Mouse (Mus musculus) liver, embryonic 13.5 days (tissue): ENCODE data around the gene Abcc6. TPM values are rescaled to one million over a fixed set of nuclear protein-coding genes. Genes with fewer than 3 reads are reported as not detected.
A peak's percentile ranks its signal among the peaks of the same experiment; 100 is the strongest.

Experiments used
- ATAC-seq: fragments of 200-750 bp; cut with Nextera tagmentation; 2 replicates; pipeline ENCODE4 v1.8.0; 2017; ENCODE audit warnings: low read depth, mild to moderate bottlenecking, moderate number of reproducible peaks, moderate library complexity
- DNase-seq: peaks from one replicate; pipeline ENCODE4 v3.0.0; 2022
- H3K27ac ChIP-seq: fragments of 300-500 bp; sonication (generic); 2 replicates; pipeline ENCODE4 v1.5.1; 2015; ENCODE audit warnings: moderate library complexity, mild to moderate bottlenecking, inconsistent platforms
- H3K27me3 ChIP-seq: fragments of 300-500 bp; sonication (generic); 2 replicates; pipeline ENCODE4 v1.6.1; 2015; ENCODE audit warnings: mild to moderate bottlenecking, inconsistent platforms
- H3K36me3 ChIP-seq: fragments of 300-500 bp; sonication (generic); 2 replicates; pipeline ENCODE4 v1.6.1; 2015; ENCODE audit warnings: mild to moderate bottlenecking, inconsistent platforms
- H3K4me1 ChIP-seq: fragments of 300-500 bp; sonication (generic); replicated peaks from 2 replicates; pipeline ENCODE4 v1.6.1; 2015; ENCODE audit warnings: inconsistent platforms
- H3K4me2 ChIP-seq: fragments of 300-500 bp; sonication (generic); 2 replicates; pipeline ENCODE4 v1.6.1; 2015; ENCODE audit warnings: inconsistent platforms, mild to moderate bottlenecking, moderate library complexity
- H3K4me3 ChIP-seq: fragments of 300-500 bp; sonication (generic); replicated peaks from 2 replicates; pipeline ENCODE4 v1.5.1; 2015; ENCODE audit warnings: mild to moderate bottlenecking, inconsistent platforms
- H3K9ac ChIP-seq: fragments of 300-500 bp; sonication (generic); 2 replicates; pipeline ENCODE4 v1.6.1; 2015; ENCODE audit warnings: mild to moderate bottlenecking, inconsistent platforms
- H3K9me3 ChIP-seq: fragments of 300-500 bp; sonication (generic); replicated peaks from 2 replicates; pipeline ENCODE4 v1.6.1; 2016; ENCODE audit warnings: inconsistent platforms
- WGBS: fragments of 180-500 bp; shearing (Covaris S2); methylation state at CpG from one replicate; pipeline ENCODE4 v1.1.7; 2015; ENCODE audit not compliant: insufficient replicate concordance; 5-methylcytosine and 5-hydroxymethylcytosine counted together
- polyA plus RNA-seq: library from polyadenylated mRNA; unstranded; fragments of >200 nt; fragmentation: Nextera tagmentation; extraction: Ambion mirVana; gene quantifications from 2 replicates; pipeline ENCODE4 v1.2.1, GENCODE M21; 2015

Gene Abcc6
- polyA plus RNA-seq, 1 experiment from 2014 or later = 4.5 TPM

DNA sequence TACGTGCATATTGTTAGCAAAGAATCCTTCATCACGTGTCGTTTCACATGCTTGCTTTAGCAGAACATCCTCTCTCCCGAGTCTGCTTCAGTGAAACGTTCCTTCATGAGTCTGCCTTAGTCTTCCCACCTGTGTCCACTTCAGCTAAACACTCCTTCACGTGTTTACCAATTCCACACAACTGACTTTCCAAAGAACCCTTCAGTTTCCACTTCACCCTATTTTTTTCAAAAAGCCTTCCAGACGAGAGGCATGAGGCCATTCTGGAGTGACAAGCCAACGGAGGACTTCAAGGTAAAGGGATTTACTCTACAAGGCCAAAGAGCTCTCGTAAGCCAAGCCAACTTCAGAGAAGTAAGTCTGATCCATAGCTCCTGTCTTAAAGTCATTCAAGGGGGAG lies 4.7 kb downstream of the Abcc6 start:
- Histone ChIP-seq H3K27ac (no peak overlapping the region), H3K4me2 (no peak overlapping the region), H3K4me1 (peaks cover 8% of the 10 kb centered on the region), H3K9ac (no peak overlapping the region), H3K36me3 (no peaks in the 10 kb centered on the region), H3K4me3 (no peak overlapping the region), H3K27me3 (no peaks in the 10 kb centered on the region), H3K9me3 (no peaks in the 10 kb centered on the region)
- DNase-seq = no peak
- 68% methylated on average over 9 of the region's 9 CpGs for WGBS
- no peak for ATAC-seq

DNA sequence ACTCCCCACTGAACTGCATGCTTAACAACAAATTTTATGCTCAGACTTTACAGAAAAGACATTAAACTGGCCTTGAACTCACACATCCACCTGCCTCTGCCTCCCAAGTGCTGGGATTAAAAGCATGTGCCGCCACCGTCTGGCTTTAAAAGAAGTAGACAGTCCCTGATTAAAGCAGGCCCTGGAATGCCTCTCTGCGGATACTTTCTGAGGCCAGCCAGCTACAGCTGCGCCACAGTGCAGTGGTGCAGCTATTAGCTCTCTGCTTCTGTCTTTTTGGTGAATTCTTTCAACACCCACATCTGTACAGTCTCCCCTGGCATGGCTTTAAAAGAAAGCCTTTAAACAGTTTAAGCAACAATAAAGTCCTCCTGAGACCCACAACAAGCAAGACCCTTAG lies 8.2 kb downstream of the Abcc6 start:
- Histone ChIP-seq H3K9me3 (no peaks in the 10 kb centered on the region), H3K4me1 (no peaks in the 10 kb centered on the region), H3K9ac (no peak overlapping the region), H3K36me3 (no peaks in the 10 kb centered on the region), H3K4me2 (no peak overlapping the region), H3K27ac (no peak overlapping the region), H3K27me3 (no peaks in the 10 kb centered on the region), H3K4me3 (no peak overlapping the region)
- no peak for DNase-seq
- 79% methylated on average over 4 of the region's 4 CpGs for WGBS
- no peak for ATAC-seq

DNA sequence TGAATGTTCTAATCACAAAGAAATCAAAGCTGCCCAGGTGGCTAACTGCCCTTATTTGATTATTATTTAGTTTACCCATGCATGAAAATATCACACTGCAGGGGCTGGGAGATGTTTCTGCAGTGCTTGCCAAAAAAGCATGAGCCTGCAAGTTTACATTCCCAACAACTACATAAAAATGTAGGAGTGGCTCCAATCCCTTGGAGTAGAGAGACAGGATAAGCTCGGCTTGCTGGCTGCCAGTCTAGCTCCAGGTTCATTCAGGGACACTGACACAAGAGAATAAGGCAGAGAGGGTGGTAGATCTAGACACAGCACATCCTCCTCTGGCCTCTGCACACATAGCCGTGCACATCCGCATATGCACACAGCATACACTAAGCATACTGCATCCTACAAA lies 10.5 kb downstream of the Abcc6 start:
- ATAC-seq (no peak), DNase-seq (no peak)
- Histone ChIP-seq H3K27ac (no peak overlapping the region), H3K9ac (no peak overlapping the region), H3K36me3 (no peaks in the 10 kb centered on the region), H3K27me3 (no peaks in the 10 kb centered on the region), H3K4me2 (no peak overlapping the region), H3K9me3 (no peaks in the 10 kb centered on the region), H3K4me1 (no peaks in the 10 kb centered on the region), H3K4me3 (no peak overlapping the region)
- WGBS = 60% methylated on average over 3 of the region's 3 CpGs

DNA sequence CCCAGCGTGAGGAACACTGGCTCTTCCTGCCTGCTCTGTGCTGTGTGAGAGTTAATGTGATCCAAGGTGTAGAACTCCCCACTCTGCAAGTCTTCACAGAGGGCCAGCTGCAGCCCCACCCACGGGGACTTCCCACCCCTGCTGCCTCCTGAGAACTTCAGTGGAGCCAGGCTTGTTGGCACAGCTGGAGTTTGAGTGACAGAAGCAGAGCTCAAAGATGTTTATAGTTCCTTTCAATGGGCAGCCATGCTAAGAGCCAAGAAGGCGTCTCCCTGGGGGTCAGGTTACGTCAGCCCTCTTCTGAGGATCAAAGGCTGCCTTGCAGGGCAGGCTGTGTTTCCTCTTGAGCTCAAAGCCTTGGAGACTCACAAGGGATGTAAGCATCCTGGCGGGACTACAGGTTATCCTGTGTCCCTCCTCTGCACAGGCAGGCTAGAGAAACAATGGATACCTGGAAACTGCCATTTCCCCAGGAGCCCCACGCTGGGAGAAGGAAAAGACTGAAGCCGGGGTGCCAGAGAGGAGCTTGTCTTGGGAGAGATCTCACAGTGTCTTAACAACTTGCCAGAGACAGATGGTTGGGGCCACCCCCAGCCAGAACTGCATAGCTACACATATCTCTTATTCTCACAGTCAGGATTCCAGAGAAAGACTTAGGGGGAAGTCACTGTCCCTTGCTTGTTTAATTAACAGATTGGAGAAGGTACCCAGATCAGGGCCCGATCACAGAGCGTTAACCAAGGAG lies 16.7 kb downstream of the Abcc6 start:
- Histone ChIP-seq H3K9ac (no peak overlapping the region), H3K4me2 (no peak overlapping the region), H3K9me3 (no peaks in the 10 kb centered on the region), H3K4me3 (no peak overlapping the region), H3K27me3 (no peaks in the 10 kb centered on the region), H3K4me1 (no peaks in the 10 kb centered on the region; the same call in 1 of the 2 replicates), H3K36me3 (no peaks in the 10 kb centered on the region), H3K27ac (no peak overlapping the region)
- DNase-seq (no peak), ATAC-seq (no peak)
- WGBS = 38% methylated on average over 9 of the region's 9 CpGs

DNA sequence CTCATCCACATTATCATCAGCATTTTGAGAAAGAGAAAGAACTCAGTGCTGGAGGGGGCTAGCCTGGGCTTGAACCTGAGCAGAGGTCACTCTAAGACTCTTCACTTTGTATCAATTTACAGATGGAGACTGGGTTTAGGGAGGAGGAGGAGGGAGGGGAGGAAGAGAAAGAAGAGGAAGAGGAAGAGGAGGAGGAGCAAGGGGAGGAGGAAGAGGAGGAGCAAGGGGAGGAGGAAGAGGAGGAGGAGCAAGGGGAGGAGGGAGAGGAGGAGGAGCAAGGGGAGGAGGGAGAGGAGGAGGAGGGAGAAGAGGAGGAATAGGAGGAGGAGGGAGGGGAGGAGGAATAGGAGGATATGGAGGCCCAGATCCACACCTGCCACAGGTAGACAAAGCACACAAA lies 18.0 kb downstream of the Abcc6 start:
- Histone ChIP-seq H3K9ac (no peak overlapping the region), H3K4me3 (no peak overlapping the region), H3K27ac (no peak overlapping the region), H3K4me1 (no peaks in the 10 kb centered on the region; the same call in 1 of the 2 replicates), H3K9me3 (no peaks in the 10 kb centered on the region), H3K4me2 (no peak overlapping the region), H3K36me3 (no peaks in the 10 kb centered on the region), H3K27me3 (no peaks in the 10 kb centered on the region)
- ATAC-seq (no peak), DNase-seq (no peak)

DNA sequence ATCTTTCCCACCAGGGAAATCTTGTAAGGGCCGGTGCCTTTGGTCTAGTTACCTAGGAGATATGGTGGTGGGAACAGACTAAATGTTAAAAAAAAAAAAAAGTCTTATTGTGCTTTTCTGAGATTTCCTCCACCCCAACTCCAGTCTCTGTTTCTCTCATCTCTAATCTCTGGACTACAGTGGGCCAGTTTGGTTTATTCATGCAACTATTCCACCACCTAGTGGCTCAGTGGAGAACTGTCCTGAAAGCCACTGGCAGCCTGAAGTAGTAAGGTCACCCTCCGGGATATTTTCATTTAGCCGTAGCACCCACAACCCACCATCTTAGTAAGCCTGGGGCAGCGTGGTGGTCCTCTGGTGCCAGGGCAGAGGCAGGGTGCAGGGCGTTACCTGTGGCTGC lies 20.5 kb downstream of the Abcc6 start:
- Histone ChIP-seq H3K27ac (no peak overlapping the region), H3K36me3 (no peaks in the 10 kb centered on the region), H3K9ac (no peak overlapping the region), H3K4me2 (no peak overlapping the region), H3K4me3 (no peak overlapping the region), H3K9me3 (no peaks in the 10 kb centered on the region), H3K4me1 (no peaks in the 10 kb centered on the region; the same call in 1 of the 2 replicates), H3K27me3 (no peaks in the 10 kb centered on the region)
- WGBS = 27% methylated on average over 5 of the region's 5 CpGs
- ATAC-seq (no peak), DNase-seq (no peak)

DNA sequence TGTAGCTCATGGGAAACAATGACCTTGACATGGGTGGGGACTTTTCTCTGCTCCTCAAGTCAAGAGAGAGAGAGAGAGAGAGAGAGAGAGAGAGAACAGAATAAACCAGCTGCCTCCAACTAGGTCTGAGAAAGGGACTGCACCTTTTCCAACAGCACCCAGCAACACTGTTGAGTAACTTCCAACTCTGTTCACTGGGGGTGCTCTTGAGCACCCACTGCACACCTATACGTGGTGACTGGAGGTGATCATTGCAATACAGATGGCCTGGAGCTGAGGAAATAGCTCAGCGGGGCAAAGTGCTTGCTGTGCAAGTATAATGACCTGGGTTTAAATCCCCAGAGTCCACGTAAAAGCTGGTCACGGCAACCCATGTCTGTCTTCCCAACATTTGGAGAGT lies 27.4 kb downstream of the Abcc6 start:
- Histone ChIP-seq H3K4me1 (no peaks in the 10 kb centered on the region), H3K4me2 (no peak overlapping the region), H3K9ac (no peak overlapping the region), H3K27ac (no peak overlapping the region), H3K27me3 (no peaks in the 10 kb centered on the region), H3K9me3 (no peaks in the 10 kb centered on the region), H3K4me3 (no peak overlapping the region), H3K36me3 (no peaks in the 10 kb centered on the region)
- peak; percentile 15 for DNase-seq
- WGBS = 41% methylated on average over 4 of the region's 4 CpGs
- ATAC-seq = no peak

DNA sequence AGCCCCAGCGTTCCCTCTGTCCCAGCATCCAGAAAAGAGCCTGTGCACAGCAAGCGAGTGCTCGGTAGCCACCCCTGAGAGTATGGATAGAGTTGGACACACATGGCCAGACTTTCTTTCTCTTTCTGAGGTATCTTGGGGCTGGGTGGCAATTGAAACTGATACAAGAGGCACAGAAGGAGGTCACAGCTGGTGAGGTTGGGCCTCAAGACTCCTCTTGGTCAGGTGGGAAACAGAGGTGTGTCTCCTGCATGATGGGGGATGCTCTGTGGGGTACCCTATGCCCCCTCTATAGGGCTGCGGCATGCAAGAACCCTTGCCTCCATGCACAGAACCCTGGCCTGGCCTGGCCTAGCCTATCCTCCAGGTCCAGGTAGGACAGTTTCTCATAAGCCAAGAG lies 29.5 kb downstream of the Abcc6 start:
- DNase-seq (no peak), ATAC-seq (no peak)
- Histone ChIP-seq H3K4me2 (no peak overlapping the region), H3K4me1 (no peaks in the 10 kb centered on the region), H3K9me3 (no peaks in the 10 kb centered on the region), H3K36me3 (no peaks in the 10 kb centered on the region), H3K4me3 (no peak overlapping the region), H3K27me3 (no peaks in the 10 kb centered on the region), H3K27ac (no peak overlapping the region), H3K9ac (no peak overlapping the region)
- WGBS = 66% methylated on average over 4 of the region's 4 CpGs

DNA sequence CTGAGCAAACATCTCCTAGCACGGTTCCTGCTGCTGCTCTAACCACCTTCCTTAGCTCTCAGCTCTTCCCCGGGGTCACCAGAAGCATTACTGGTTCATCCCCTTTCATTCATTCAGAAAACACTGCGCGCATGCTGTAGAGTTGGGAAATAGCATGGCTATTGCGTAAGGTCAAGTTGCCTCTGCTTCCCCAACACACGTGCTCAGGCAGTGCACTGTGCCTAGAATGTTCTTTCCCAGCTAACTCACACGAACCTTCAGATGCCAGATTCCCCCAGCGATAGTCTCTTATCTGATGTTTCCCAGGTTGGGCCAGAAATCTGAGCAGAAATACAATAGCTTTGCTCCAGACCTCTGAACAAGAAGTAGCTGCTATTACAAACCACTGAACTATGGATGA lies 37.6 kb downstream of the Abcc6 start:
- no peak for DNase-seq

DNA sequence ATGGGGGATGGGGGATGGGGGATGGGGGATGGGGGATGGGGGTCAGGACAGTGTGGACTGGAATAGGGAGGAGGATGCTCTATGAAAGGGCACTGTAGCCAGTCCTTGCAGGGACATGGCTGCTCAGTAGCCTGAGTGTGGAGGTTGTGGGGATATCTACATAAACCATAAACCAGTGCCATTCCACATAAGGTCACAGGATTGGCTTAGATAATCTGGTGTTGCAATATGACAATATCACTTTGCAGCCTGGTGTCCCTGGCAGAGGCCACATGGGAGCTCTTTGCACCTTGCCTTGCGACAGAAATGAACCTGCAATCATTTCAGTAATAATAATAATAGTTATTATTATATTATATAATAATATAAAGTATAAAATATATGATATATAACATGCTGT lies 41.8 kb downstream of the Abcc6 start:
- Histone ChIP-seq H3K9ac (no peak overlapping the region), H3K4me1 (no peaks in the 10 kb centered on the region), H3K4me2 (no peak overlapping the region), H3K4me3 (no peak overlapping the region), H3K9me3 (no peaks in the 10 kb centered on the region), H3K27ac (no peak overlapping the region), H3K27me3 (no peaks in the 10 kb centered on the region), H3K36me3 (no peaks in the 10 kb centered on the region)
- ATAC-seq = no peak
- 60% methylated on average over 1 of the region's 1 CpGs for WGBS
- DNase-seq = no peak

More for the DNA sequence above, 37.6 kb downstream of the Abcc6 start:
- Histone ChIP-seq H3K27me3 (no peaks in the 10 kb centered on the region), H3K4me1 (no peaks in the 10 kb centered on the region), H3K9me3 (no peaks in the 10 kb centered on the region), H3K9ac (no peak overlapping the region), H3K27ac (no peak overlapping the region), H3K36me3 (no peaks in the 10 kb centered on the region), H3K4me2 (no peak overlapping the region), H3K4me3 (no peak overlapping the region)
- ATAC-seq = no peak
- WGBS = 51% methylated on average over 8 of the region's 8 CpGs

DNA sequence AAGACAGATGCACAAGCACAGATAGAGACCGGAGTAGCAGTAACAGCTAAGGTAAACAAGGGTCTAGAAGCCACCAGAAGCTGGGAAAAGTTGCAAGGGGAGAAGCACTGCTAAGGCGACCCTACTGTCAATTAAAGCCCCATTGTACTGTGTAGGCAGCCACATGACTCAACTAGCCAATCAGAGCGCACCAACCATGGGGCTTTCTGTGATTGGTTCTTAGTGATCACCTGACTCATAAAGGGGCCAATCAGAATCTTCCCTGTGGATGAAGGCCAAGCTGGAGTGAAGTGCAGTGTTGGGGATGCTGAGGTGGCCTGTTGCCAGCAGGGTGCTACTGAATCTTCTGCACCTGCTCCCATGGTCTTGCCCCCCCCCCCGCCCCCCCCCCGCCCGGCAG lies 43.2 kb downstream of the Abcc6 start:
- Histone ChIP-seq H3K4me1 (no peaks in the 10 kb centered on the region), H3K4me3 (no peak overlapping the region), H3K36me3 (no peaks in the 10 kb centered on the region), H3K9me3 (no peaks in the 10 kb centered on the region), H3K27ac (no peak overlapping the region), H3K9ac (no peak overlapping the region), H3K4me2 (no peak overlapping the region), H3K27me3 (no peaks in the 10 kb centered on the region)
- WGBS = 50% methylated on average over 4 of the region's 6 CpGs
- ATAC-seq (0 out of 2 replicates have a peak, but pooled peaks have one; percentile 2), DNase-seq (no peak)

DNA sequence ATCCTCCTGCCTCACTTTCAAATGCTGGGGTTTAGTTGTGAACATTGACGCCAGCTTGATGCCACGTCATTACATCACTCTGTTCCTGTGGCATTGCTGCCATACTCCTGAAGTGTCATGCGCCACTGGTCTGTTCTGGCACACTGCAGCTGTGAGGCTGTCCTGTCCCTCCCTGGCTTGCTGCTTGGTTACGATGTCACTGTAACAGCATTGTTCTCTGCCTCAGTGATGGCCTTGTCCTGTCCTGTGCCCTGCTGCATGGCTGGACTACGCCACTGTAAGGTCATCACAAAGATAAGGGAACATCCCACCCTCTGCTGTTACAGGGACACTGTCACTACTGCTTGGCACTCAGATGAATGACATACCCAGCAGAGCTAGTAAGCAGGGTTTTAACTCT lies 48.5 kb downstream of the Abcc6 start:
- Histone ChIP-seq H3K9me3 (no peaks in the 10 kb centered on the region), H3K4me3 (no peak overlapping the region), H3K27ac (no peak overlapping the region), H3K36me3 (no peaks in the 10 kb centered on the region), H3K4me2 (no peak overlapping the region), H3K4me1 (no peaks in the 10 kb centered on the region), H3K9ac (no peak overlapping the region), H3K27me3 (no peaks in the 10 kb centered on the region)
- DNase-seq (no peak), ATAC-seq (no peak)
- 67% methylated on average over 5 of the region's 5 CpGs for WGBS
